Mouse (Mus musculus) MEL (cell line): ENCODE measurements around the gene Btbd16. TPM values are rescaled to one million over a fixed set of nuclear protein-coding genes. Genes with fewer than 3 reads are reported as not detected.

Source experiments
- DNase-seq: peaks from one replicate; pipeline ENCODE4 v3.0.0; 2011; ENCODE audit warnings: low read depth, low spot score
- H3K27ac ChIP-seq: 2 replicates; pipeline ENCODE4 v1.5.1; 2012; ENCODE audit warnings: low read depth, mild to moderate bottlenecking, control low read depth, low read length, moderate library complexity; ENCODE audit not compliant: control insufficient read depth
- H3K27me3 ChIP-seq, 2 experiments: fragments of 150-350 bp in 1 of 2; sonication (generic) in 1 of 2; 2 replicates each; pipeline ENCODE4 v1.6.1; 2012; ENCODE audit warnings: low read length in 2 of 2, mild to moderate bottlenecking in 2 of 2, improper control_type of control experiment in 1 of 2, moderate library complexity in 1 of 2; ENCODE audit not compliant: insufficient read depth in 2 of 2, control insufficient read depth in 1 of 2
- H3K36me3 ChIP-seq, 2 experiments: 2 replicates each; pipeline ENCODE4 v1.6.1; 2012 to 2014; ENCODE audit warnings: low read length in 2 of 2, improper control_type of control experiment in 1 of 2, inconsistent platforms in 1 of 2, mild to moderate bottlenecking in 1 of 2; ENCODE audit not compliant: insufficient read depth in 2 of 2, control insufficient read depth in 1 of 2
- H3K4me1 ChIP-seq, 2 experiments: fragments of 150-350 bp in 1 of 2; sonication (generic) in 1 of 2; 2 replicates each; pipeline ENCODE4 v1.6.1; 2012; ENCODE audit warnings: low read length in 2 of 2, improper control_type of control experiment in 1 of 2, mild to moderate bottlenecking in 1 of 2; ENCODE audit not compliant: insufficient read depth in 2 of 2, control insufficient read depth in 1 of 2
- H3K4me3 ChIP-seq, 2 experiments: fragments of 150-350 bp in 1 of 2; sonication (generic) in 1 of 2; 2 replicates each; pipeline ENCODE4 v1.5.1; 2012; ENCODE audit warnings: low read depth in 2 of 2, low read length in 2 of 2, mild to moderate bottlenecking in 2 of 2, moderate library complexity in 2 of 2, control low read depth in 1 of 2, improper control_type of control experiment in 1 of 2; ENCODE audit not compliant: control insufficient read depth in 1 of 2, insufficient read depth in 1 of 2
- H3K79me2 ChIP-seq: 2 replicates; pipeline ENCODE4 v1.6.1; 2012; ENCODE audit warnings: mild to moderate bottlenecking, low read length, moderate library complexity; ENCODE audit not compliant: control insufficient read depth, poor library complexity, insufficient read depth
- H3K9ac ChIP-seq: 2 replicates; pipeline ENCODE4 v1.6.1; 2012; ENCODE audit warnings: low read depth, mild to moderate bottlenecking, control low read depth, low read length, moderate library complexity; ENCODE audit not compliant: control insufficient read depth, poor library complexity, severe bottlenecking
- H3K9me3 ChIP-seq: fragments of 150-350 bp; sonication (generic); replicated peaks from 2 replicates; pipeline ENCODE4 v1.6.1; 2012; ENCODE audit warnings: mild to moderate bottlenecking, low read length, improper control_type of control experiment, moderate library complexity; ENCODE audit not compliant: insufficient read depth
- CHD1 ChIP-seq: IDR thresholded peaks from 2 replicates; pipeline ENCODE4 v1.6.1; 2012; ENCODE audit warnings: low read depth, mild to moderate bottlenecking, inconsistent platforms, low read length, improper control_type of control experiment
- E2F4 ChIP-seq: IDR thresholded peaks from 2 replicates; pipeline ENCODE4 v1.6.1; 2011; ENCODE audit warnings: low read depth, low read length, improper control_type of control experiment, borderline replicate concordance
- ELF1 ChIP-seq: IDR thresholded peaks from 2 replicates; pipeline ENCODE4 v1.6.1; 2014; ENCODE audit warnings: low read depth, mild to moderate bottlenecking, inconsistent platforms, low read length, improper control_type of control experiment, moderate library complexity
- ETS1 ChIP-seq: IDR thresholded peaks from 2 replicates; pipeline ENCODE4 v1.6.1; 2012; ENCODE audit warnings: low read depth, mild to moderate bottlenecking, inconsistent platforms, low read length, improper control_type of control experiment, moderate library complexity
- HCFC1 ChIP-seq: IDR thresholded peaks from 2 replicates; pipeline ENCODE4 v1.6.1; 2012; ENCODE audit warnings: low read depth, mild to moderate bottlenecking, inconsistent platforms, low read length, improper control_type of control experiment, moderate library complexity
- JUND ChIP-seq: IDR thresholded peaks from 2 replicates; pipeline ENCODE4 v1.6.1; 2011; ENCODE audit warnings: low read depth, mild to moderate bottlenecking, improper control_type of control experiment, low read length
- MXI1 ChIP-seq: IDR thresholded peaks from 2 replicates; pipeline ENCODE4 v1.6.1; 2011; ENCODE audit warnings: mild to moderate bottlenecking, low read depth, low read length, improper control_type of control experiment
- MYB ChIP-seq: IDR thresholded peaks from 2 replicates; pipeline ENCODE4 v1.6.1; 2011; ENCODE audit warnings: mild to moderate bottlenecking, low read depth, low read length, improper control_type of control experiment
- NRF1 ChIP-seq: IDR thresholded peaks from 2 replicates; pipeline ENCODE4 v1.6.1; 2014; ENCODE audit warnings: low read depth, mild to moderate bottlenecking, inconsistent platforms, low read length, improper control_type of control experiment, moderate library complexity; ENCODE audit not compliant: poor library complexity, insufficient read depth, severe bottlenecking
- POLR2A ChIP-seq, 2 experiments: IDR thresholded peaks; 2 replicates each; pipeline ENCODE4 v1.6.1; 2011 to 2012; ENCODE audit warnings: low read length in 2 of 2, mild to moderate bottlenecking in 2 of 2, control low read depth in 1 of 2, improper control_type of control experiment in 1 of 2, low read depth in 1 of 2, moderate library complexity in 1 of 2; ENCODE audit not compliant: control insufficient read depth in 1 of 2, insufficient read depth in 1 of 2, poor library complexity in 1 of 2
- POLR2AphosphoS2 ChIP-seq: IDR thresholded peaks from 2 replicates; pipeline ENCODE4 v1.6.1; 2011; ENCODE audit warnings: low read length, improper control_type of control experiment
- POLR2AphosphoS5 ChIP-seq: IDR thresholded peaks from 2 replicates; pipeline ENCODE4 v1.6.1; 2012; ENCODE audit warnings: low read depth, borderline replicate concordance, mild to moderate bottlenecking, inconsistent platforms, low read length, moderate library complexity, mixed read lengths
- RAD21 ChIP-seq: IDR thresholded peaks from 2 replicates; pipeline ENCODE4 v1.6.1; 2011; ENCODE audit warnings: mild to moderate bottlenecking, low read depth, low read length, improper control_type of control experiment
- SMC3 ChIP-seq: IDR thresholded peaks from 2 replicates; pipeline ENCODE4 v1.6.1; 2011; ENCODE audit warnings: low read depth, low read length, improper control_type of control experiment
- TAL1 ChIP-seq: IDR thresholded peaks from 2 replicates; pipeline ENCODE4 v1.6.1; 2012; ENCODE audit warnings: mild to moderate bottlenecking, inconsistent platforms, low read length, moderate library complexity, mixed read lengths
- TBP ChIP-seq: IDR thresholded peaks from 2 replicates; pipeline ENCODE4 v1.8.0; 2011; ENCODE audit warnings: low read depth, low read length, improper control_type of control experiment
- TCF12 ChIP-seq: IDR thresholded peaks from 2 replicates; pipeline ENCODE4 v1.6.1; 2014; ENCODE audit warnings: low read depth, mild to moderate bottlenecking, inconsistent platforms, low read length, improper control_type of control experiment, moderate library complexity
- UBTF ChIP-seq: IDR thresholded peaks from 2 replicates; pipeline ENCODE4 v1.6.1; 2012; ENCODE audit warnings: low read depth, mild to moderate bottlenecking, inconsistent platforms, low read length, improper control_type of control experiment, moderate library complexity, borderline replicate concordance; ENCODE audit not compliant: insufficient read depth
- USF1 ChIP-seq: IDR thresholded peaks from 2 replicates; pipeline ENCODE4 v1.6.1; 2014; ENCODE audit warnings: low read depth, mild to moderate bottlenecking, inconsistent platforms, low read length, improper control_type of control experiment, moderate library complexity
- USF2 ChIP-seq, 2 experiments: IDR thresholded peaks; 2 replicates each; pipeline ENCODE4 v1.6.1; 2011 to 2012; ENCODE audit warnings: improper control_type of control experiment in 2 of 2, low read length in 2 of 2, borderline replicate concordance in 1 of 2, inconsistent platforms in 1 of 2, low read depth in 1 of 2, mild to moderate bottlenecking in 1 of 2; ENCODE audit not compliant: insufficient read depth in 1 of 2
- ZC3H11A ChIP-seq: IDR thresholded peaks from 2 replicates; pipeline ENCODE4 v1.6.1; 2012; ENCODE audit warnings: low read depth, mild to moderate bottlenecking, inconsistent platforms, low read length, improper control_type of control experiment
- ZNF384 ChIP-seq: IDR thresholded peaks from 2 replicates; pipeline ENCODE4 v1.6.1; 2012; ENCODE audit warnings: low read depth, mild to moderate bottlenecking, inconsistent platforms, low read length, improper control_type of control experiment
- polyA plus RNA-seq, 2 experiments: library from polyadenylated mRNA; stranded (reverse) in 1 of 2; unstranded in 1 of 2; fragments of >175 nt in 1 of 2; fragments of >200 nt in 1 of 2; gene quantifications; 2 replicates each; pipeline versions ENCODE4 v1.2.1 to v1.2.4; 2012; ENCODE audit warnings: low replicate concordance in 2 of 2, low read depth in 1 of 2; ENCODE audit not compliant: insufficient read length in 2 of 2, insufficient read depth in 1 of 2, missing spikeins in 1 of 2
- total RNA-seq: library from RNA; depleted of rRNA; stranded (reverse); fragments of 300-350 nt; gene quantifications from 2 replicates; pipeline ENCODE4 v1.2.3, GENCODE M21; 2012

Btbd16 gene
- total and polyA plus RNA-seq, 3 experiments, result 0.71 to 0.89 TPM; not detected in 1

- Histone ChIP-seq H3K27ac (no peak overlapping the region), H3K9me3 (no peaks in the 10 kb centered on the region), H3K36me3 (no peaks in the 10 kb centered on the region; a peak in 1 of 4 replicates), H3K79me2 (no peaks in the 10 kb centered on the region), H3K9ac (no peak overlapping the region), H3K4me1 (no peaks in the 10 kb centered on the region), H3K27me3 (no peaks in the 10 kb centered on the region), H3K4me3 (no peak overlapping the region)
- no peak for DNase-seq
- no peak for TF ChIP-seq MXI1
- no peak for TF ChIP-seq POLR2AphosphoS5
- TF ChIP-seq ETS1, result no peak
- TF ChIP-seq ELF1, result no peak
- TF ChIP-seq MYB, result no peak
- TF ChIP-seq RAD21, result no peak
- TF ChIP-seq JUND, result no peak
- no peak for TF ChIP-seq TCF12
- no peak for TF ChIP-seq ZC3H11A
- TF ChIP-seq USF1, result no peak
- no peak for TF ChIP-seq TAL1
- TF ChIP-seq ZNF384, result no peak
- TF ChIP-seq E2F4, result no peak
- TF ChIP-seq TBP, result no peak
- no peak for TF ChIP-seq NRF1
- no peak for TF ChIP-seq POLR2AphosphoS2
- TF ChIP-seq POLR2A (IDR thresholded peaks at IDR 0.05; ENCODE audit: control insufficient read depth in 1 of 2, insufficient read depth in 1 of 2, low read depth in 1 of 2, low read length in 2 of 2, poor library complexity in 1 of 2), result no peak
- no peak for TF ChIP-seq HCFC1
- no peak for TF ChIP-seq CHD1
These were observed 46.3 kb upstream of the Btbd16 start for GRCm38 (mm10) chr7:130727560-130727959.

GRCm38 (mm10) chr7:130731792-130732191 lies 42.1 kb upstream of the Btbd16 start:
- H3K9me3 ChIP-seq, result no peaks in the 10 kb centered on the region
- H3K27me3 ChIP-seq, result no peaks in the 10 kb centered on the region

More at GRCm38 (mm10) chr7:130731792-130732191, 42.1 kb upstream of the Btbd16 start:
- DNase-seq, result no peak
- Histone ChIP-seq H3K4me1 (no peaks in the 10 kb centered on the region), H3K27ac (no peak overlapping the region), H3K4me3 (no peak overlapping the region), H3K79me2 (no peaks in the 10 kb centered on the region), H3K9ac (no peak overlapping the region), H3K36me3 (no peaks in the 10 kb centered on the region; a peak in 1 of 4 replicates)
- TF ChIP-seq POLR2AphosphoS5 (no peak), USF2 (IDR thresholded peaks at IDR 0.05; ENCODE audit: borderline replicate concordance in 1 of 2, insufficient read depth in 1 of 2, low read depth in 1 of 2, low read length in 2 of 2) (no peak), SMC3 (no peak), UBTF (no peak)
